Comparison of ENCODE assay signal across 8 mouse cellular contexts in genomic region chr16:49288096-49288714, GRCm38 (mm10).
A peak's percentile ranks its signal among the peaks of the same experiment; 100 is the strongest.
DNase-seq lines count a peak whose midpoint lies in the region; ATAC-seq lines count a peak whose summit lies in the region.

No protein-coding gene starts in this region.

- peak; percentile 44 for DNase-seq in cerebellum, adult 9-10 months
- DNase-seq in cerebellum, adult 11 months: no peak
- DNase-seq in kidney, postnatal 10 days: peak; percentile 21
- no peak for DNase-seq in kidney, adult 18-20 months
- peak; percentile 61 for DNase-seq in brain, adult 2 months (ENCODE audit: low read depth, low spot score)
- DNase-seq in left cerebral cortex, postnatal 25 days (ENCODE audit: low spot score in 2 of 2): peak; percentile 38 to 53
- DNase-seq in gastrocnemius, postnatal 36 days: no peak

- intact Hi-C loops in left cerebral cortex, postnatal 25 days (cut with DNase I): no loop called here
- intact Hi-C loops in gastrocnemius, postnatal 36 days (cut with DNase I): no loop called here

- no peak for ATAC-seq in CD4-positive, CD25-positive, alpha-beta regulatory T cell, adult 4 months

Comparison
In these comparisons a context has a peak if more than half of its experiments do, and no peak if none do; other contexts are left out.
1. DNase-seq: peak in cerebellum, adult 9-10 months (single experiment), kidney, postnatal 10 days (single experiment), brain, adult 2 months (single experiment) and left cerebral cortex, postnatal 25 days (2 of 2); none in cerebellum, adult 11 months (single experiment), kidney, adult 18-20 months (single experiment) and gastrocnemius, postnatal 36 days (0 of 2).